Mouse (Mus musculus) forebrain, embryonic 15.5 days (tissue): Measurements from ENCODE around the gene Vps26c. TPM values are rescaled to one million over a fixed set of nuclear protein-coding genes. Genes with fewer than 3 reads are reported as not detected.

Source experiments
- polyA plus RNA-seq: library from polyadenylated mRNA; unstranded; fragments of >200 nt; fragmentation: Nextera tagmentation; extraction: Ambion mirVana; gene quantifications from 2 replicates; pipeline ENCODE4 v1.2.1, GENCODE M21; 2015

Gene Vps26c
- polyA plus RNA-seq, 1 experiment from 2014 or later = 78.8 TPM

Other genes with a start within 250 kb of the Vps26c start
- gene Hlcs, start 213.3 kb downstream of the Vps26c start, polyA plus RNA-seq = 7.7 and 8.7 TPM in 2 replicates
- 0.91 and 1.3 TPM in 2 replicates for gene Ripply3, start 198.4 kb downstream of the Vps26c start, polyA plus RNA-seq
- gene Ttc3, start 156.2 kb downstream of the Vps26c start, polyA plus RNA-seq = 783 and 832 TPM in 2 replicates
- gene Pigp, start 155.0 kb downstream of the Vps26c start, polyA plus RNA-seq = 113 and 121 TPM in 2 replicates
- gene Dyrk1a, start 43.2 kb upstream of the Vps26c start, polyA plus RNA-seq = 12.3 and 12.8 TPM in 2 replicates